Mouse (Mus musculus): Measurements from ENCODE around the gene Rtn4rl2. TPM values are rescaled to one million over a fixed set of nuclear protein-coding genes. Genes with fewer than 3 reads are reported as not detected.

The Rtn4rl2 gene
- 3.0 and 4.5 TPM in 2 replicates for polyA plus RNA-seq (2015; fragmentation: Nextera tagmentation; extraction: Ambion mirVana)

DNA sequence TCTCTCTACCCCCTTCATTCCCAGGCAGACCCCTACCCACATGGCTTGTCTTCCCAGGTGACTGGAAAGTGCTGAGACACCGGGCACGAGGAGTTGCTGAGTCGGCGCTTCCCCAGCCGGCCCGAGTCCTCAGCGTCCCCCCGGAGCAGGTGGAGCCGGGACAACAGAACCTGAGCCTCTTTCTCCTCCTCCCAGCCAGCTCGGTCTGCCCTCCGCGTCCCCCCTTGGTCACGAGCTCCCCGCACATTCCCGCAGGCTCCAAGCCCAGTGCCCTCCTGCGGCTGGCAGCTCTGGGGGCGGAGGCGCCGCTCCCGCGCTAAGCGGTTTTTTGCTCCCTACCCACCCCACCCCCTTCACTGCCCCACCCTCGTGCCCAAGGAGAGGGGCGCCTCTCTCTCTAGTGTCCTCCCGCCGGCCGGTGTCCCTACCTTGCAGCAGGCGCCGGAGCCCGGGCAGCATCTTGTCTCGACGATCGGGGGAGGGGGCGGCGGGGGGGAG lies at the start of gene Rtn4rl2:
Gene Rtn4rl2, minus strand, starts transcription at position 477 of the 498 bp plus-strand sequence.
- Histone ChIP-seq H3K9ac (ENCODE audit: low read depth, low read length) (peak within 1 kb of the TSS; percentile 67), H3K27ac (ENCODE audit: low read depth, low read length) (no peak within 1 kb of the TSS), H3K4me1 (ENCODE audit: control insufficient read depth, insufficient read depth, low read depth, low read length) (peaks cover 28% of the 10 kb centered on the region)

GRCm38 (mm10) chr2:84935065-84935464 lies 48.6 kb upstream of the Rtn4rl2 start:
- no peak overlapping the region for H3K4me3 ChIP-seq (ENCODE audit: low read length)
- no peak for ATAC-seq

More for the DNA sequence above, at the start of gene Rtn4rl2:
- H3K27me3 ChIP-seq (replicated peaks; ENCODE audit: control insufficient read depth, insufficient read depth, low read length) = peaks cover 50% of the 10 kb centered on the region
- peak within 1 kb of the TSS; percentile 100 for H3K4me2 ChIP-seq (ENCODE audit: low read length)
- H3K36me3 ChIP-seq (ENCODE audit: control insufficient read depth, insufficient read depth, low read length) = no peaks in the 10 kb centered on the region
- H3K4me3 ChIP-seq (ENCODE audit: low read length) = peak within 1 kb of the TSS; percentile 68
- under 1% methylated on average over 33 of the region's 35 CpGs for WGBS
- H3K9me3 ChIP-seq (ENCODE audit: control insufficient read depth, low read length) = no peaks in the 10 kb centered on the region
- peak; percentile 10 for ATAC-seq

GRCm38 (mm10) chr2:84934649-84935007 lies 48.1 kb upstream of the Rtn4rl2 start:
- 42% methylated on average over 4 of the region's 4 CpGs for WGBS
- Histone ChIP-seq H3K4me2 (ENCODE audit: low read length) (no peak overlapping the region), H3K27me3 (replicated peaks; ENCODE audit: control insufficient read depth, insufficient read depth, low read length) (no peaks in the 10 kb centered on the region), H3K36me3 (ENCODE audit: control insufficient read depth, insufficient read depth, low read length) (no peaks in the 10 kb centered on the region), H3K9me3 (ENCODE audit: control insufficient read depth, low read length) (no peaks in the 10 kb centered on the region), H3K27ac (ENCODE audit: low read depth, low read length) (no peak overlapping the region), H3K4me1 (ENCODE audit: control insufficient read depth, insufficient read depth, low read depth, low read length) (no peaks in the 10 kb centered on the region), H3K9ac (ENCODE audit: low read depth, low read length) (no peak overlapping the region), H3K4me3 (ENCODE audit: low read length) (no peak overlapping the region)
- peak; percentile 10; the same call in 1 of the 2 replicates for ATAC-seq

More at GRCm38 (mm10) chr2:84935065-84935464, 48.6 kb upstream of the Rtn4rl2 start:
- no peak overlapping the region for H3K4me2 ChIP-seq (ENCODE audit: low read length)
- no peaks in the 10 kb centered on the region for H3K9me3 ChIP-seq (ENCODE audit: control insufficient read depth, low read length)
- no peaks in the 10 kb centered on the region for H3K4me1 ChIP-seq (ENCODE audit: control insufficient read depth, insufficient read depth, low read depth, low read length)
- H3K9ac ChIP-seq (ENCODE audit: low read depth, low read length) = no peak overlapping the region
- no peaks in the 10 kb centered on the region for H3K27me3 ChIP-seq (replicated peaks; ENCODE audit: control insufficient read depth, insufficient read depth, low read length)
- 60% methylated on average over 5 of the region's 5 CpGs for WGBS
- H3K27ac ChIP-seq (ENCODE audit: low read depth, low read length) = no peak overlapping the region
- H3K36me3 ChIP-seq (ENCODE audit: control insufficient read depth, insufficient read depth, low read length) = no peaks in the 10 kb centered on the region

DNA sequence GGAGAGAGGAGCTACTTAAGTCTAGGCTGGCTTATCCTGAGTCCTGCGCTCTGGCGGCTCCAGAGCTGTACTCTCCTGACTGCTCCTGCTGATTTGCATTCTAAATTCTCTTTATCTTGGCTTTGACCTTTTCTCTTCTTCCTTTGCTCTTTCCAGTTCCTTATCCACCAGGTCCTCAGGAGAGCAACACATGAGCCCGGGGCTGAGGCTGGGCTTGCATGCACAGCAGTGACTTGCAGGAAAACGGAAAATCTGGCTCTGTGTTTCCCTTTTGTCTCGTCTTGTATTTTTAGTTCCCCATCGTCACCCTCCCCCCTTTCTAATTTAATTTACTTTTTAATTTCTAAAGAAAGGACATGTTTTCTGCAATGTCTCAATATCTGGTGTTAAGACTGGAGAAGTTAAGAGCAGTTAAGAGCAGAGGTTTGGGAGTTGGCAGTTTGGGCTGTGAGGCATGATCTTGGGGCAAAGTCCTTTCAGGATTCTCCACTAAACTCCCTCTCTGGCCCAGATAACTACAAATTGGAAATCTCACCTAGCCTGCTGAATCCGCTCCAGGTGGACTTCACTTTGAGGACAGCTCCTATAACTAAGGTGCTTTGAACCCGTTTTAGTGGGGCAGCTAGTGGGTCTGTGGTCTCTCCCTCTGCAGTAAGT lies 47.6 kb upstream of the Rtn4rl2 start:
- H3K4me2 ChIP-seq (ENCODE audit: low read length) = no peak overlapping the region
- no peak overlapping the region for H3K27ac ChIP-seq (ENCODE audit: low read depth, low read length)
- ATAC-seq = no peak
- H3K9ac ChIP-seq (ENCODE audit: low read depth, low read length) = no peak overlapping the region
- WGBS = 77% methylated on average over 8 of the region's 8 CpGs
- no peaks in the 10 kb centered on the region for H3K36me3 ChIP-seq (ENCODE audit: control insufficient read depth, insufficient read depth, low read length)
- no peaks in the 10 kb centered on the region for H3K4me1 ChIP-seq (ENCODE audit: control insufficient read depth, insufficient read depth, low read depth, low read length)
- no peaks in the 10 kb centered on the region for H3K9me3 ChIP-seq (ENCODE audit: control insufficient read depth, low read length)
- no peaks in the 10 kb centered on the region for H3K27me3 ChIP-seq (replicated peaks; ENCODE audit: control insufficient read depth, insufficient read depth, low read length)
- H3K4me3 ChIP-seq (ENCODE audit: low read length) = no peak overlapping the region

DNA sequence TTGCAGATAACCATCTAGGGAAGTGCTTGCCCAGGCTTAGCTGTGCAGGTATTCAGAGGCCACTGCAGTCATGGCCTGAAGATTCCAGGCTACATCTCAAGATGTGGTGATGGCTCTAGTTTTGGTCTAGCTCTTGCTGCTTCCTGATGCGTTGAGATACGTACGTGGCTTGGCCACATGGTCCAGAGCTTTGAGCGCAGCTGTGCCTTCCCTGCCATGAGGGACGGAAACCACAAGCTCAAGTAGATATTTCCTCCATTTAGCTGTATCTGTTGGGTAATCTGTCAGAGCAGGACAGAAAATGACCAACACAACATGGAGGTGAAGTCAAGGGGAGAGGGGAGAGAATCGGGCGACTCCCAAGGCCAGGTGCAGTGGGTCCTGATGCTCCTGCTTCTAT lies 43.7 kb upstream of the Rtn4rl2 start:
- 91% methylated on average over 7 of the region's 7 CpGs for WGBS
- Histone ChIP-seq H3K27me3 (replicated peaks; ENCODE audit: control insufficient read depth, insufficient read depth, low read length) (no peaks in the 10 kb centered on the region), H3K27ac (ENCODE audit: low read depth, low read length) (no peak overlapping the region), H3K4me1 (ENCODE audit: control insufficient read depth, insufficient read depth, low read depth, low read length) (no peaks in the 10 kb centered on the region), H3K4me2 (ENCODE audit: low read length) (no peak overlapping the region), H3K9ac (ENCODE audit: low read depth, low read length) (no peak overlapping the region), H3K4me3 (ENCODE audit: low read length) (no peak overlapping the region), H3K9me3 (ENCODE audit: control insufficient read depth, low read length) (no peaks in the 10 kb centered on the region), H3K36me3 (ENCODE audit: control insufficient read depth, insufficient read depth, low read length) (no peaks in the 10 kb centered on the region)
- ATAC-seq = no peak

GRCm38 (mm10) chr2:84919601-84920108 lies 33.1 kb upstream of the Rtn4rl2 start:
- Histone ChIP-seq H3K4me3 (ENCODE audit: low read length) (no peak overlapping the region), H3K4me1 (ENCODE audit: control insufficient read depth, insufficient read depth, low read depth, low read length) (no peaks in the 10 kb centered on the region), H3K9ac (ENCODE audit: low read depth, low read length) (no peak overlapping the region), H3K4me2 (ENCODE audit: low read length) (no peak overlapping the region), H3K27ac (ENCODE audit: low read depth, low read length) (no peak overlapping the region), H3K9me3 (ENCODE audit: control insufficient read depth, low read length) (peaks cover 3% of the 10 kb centered on the region; the same call in 1 of the 2 replicates), H3K36me3 (ENCODE audit: control insufficient read depth, insufficient read depth, low read length) (no peaks in the 10 kb centered on the region), H3K27me3 (replicated peaks; ENCODE audit: control insufficient read depth, insufficient read depth, low read length) (no peaks in the 10 kb centered on the region)
- 89% methylated on average over 10 of the region's 10 CpGs for WGBS
- no peak for ATAC-seq

DNA sequence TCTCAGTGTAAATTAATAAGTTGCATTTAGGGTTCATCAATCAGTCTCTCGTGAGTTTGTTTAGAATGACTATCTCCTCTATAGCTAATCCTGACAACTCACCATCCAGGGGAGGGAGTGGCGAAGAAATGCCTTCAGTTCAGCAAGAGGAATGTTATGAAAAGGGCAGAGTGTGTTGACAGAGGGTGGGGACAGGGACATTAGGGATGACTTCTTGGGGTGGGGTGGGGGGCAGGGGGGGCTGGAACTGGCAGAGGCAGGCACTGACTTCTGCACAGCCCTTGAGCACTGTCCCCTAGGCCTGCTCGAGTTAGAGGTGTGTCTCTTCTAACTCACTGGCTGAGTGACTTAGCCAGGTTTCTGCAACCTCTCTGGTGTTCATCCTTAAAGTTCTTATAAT lies 31.7 kb upstream of the Rtn4rl2 start:
- Histone ChIP-seq H3K9me3 (ENCODE audit: control insufficient read depth, low read length) (peaks cover 3% of the 10 kb centered on the region; the same call in 1 of the 2 replicates), H3K4me3 (ENCODE audit: low read length) (no peak overlapping the region), H3K4me1 (ENCODE audit: control insufficient read depth, insufficient read depth, low read depth, low read length) (no peaks in the 10 kb centered on the region), H3K36me3 (ENCODE audit: control insufficient read depth, insufficient read depth, low read length) (no peaks in the 10 kb centered on the region), H3K9ac (ENCODE audit: low read depth, low read length) (no peak overlapping the region), H3K4me2 (ENCODE audit: low read length) (no peak overlapping the region), H3K27ac (ENCODE audit: low read depth, low read length) (no peak overlapping the region), H3K27me3 (replicated peaks; ENCODE audit: control insufficient read depth, insufficient read depth, low read length) (no peaks in the 10 kb centered on the region)
- WGBS = 60% methylated on average over 3 of the region's 3 CpGs
- no peak for ATAC-seq

DNA sequence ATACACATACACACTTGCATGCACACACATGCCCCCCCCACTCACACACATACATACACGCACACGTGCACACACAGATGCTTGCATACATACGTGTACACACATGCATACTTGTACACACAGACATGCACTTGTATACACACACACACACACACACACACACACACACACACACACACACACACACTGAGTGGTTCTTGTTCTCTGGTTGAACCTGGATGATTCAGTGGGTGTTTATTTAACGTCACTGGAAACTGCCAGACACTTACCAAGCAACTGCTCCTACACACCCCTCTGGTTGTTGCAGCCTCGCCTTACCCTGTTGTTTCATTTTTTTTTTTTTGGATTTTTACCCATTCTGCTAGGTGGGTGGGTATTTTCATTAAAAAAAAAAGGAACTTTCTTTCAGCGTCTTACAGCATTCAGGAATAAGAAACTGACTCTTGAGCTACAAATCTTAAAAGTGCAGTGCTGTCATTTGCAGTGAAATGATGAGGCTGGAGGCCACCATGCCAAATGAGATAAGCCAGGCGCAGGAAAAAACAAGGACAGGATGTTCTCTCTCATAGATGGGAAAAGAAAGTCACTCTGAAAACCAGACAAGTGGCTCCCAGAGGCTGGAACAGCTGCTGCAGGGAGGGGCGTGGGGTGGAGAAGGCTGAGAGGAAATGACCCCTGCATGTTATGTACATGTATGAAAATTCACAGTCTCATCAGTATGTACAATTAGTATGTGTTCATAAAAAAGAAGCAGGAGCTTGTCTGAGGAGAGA lies 30.2 kb upstream of the Rtn4rl2 start:
- 86% methylated on average over 8 of the region's 8 CpGs for WGBS
- H3K4me2 ChIP-seq (ENCODE audit: low read length) = no peak overlapping the region
- no peaks in the 10 kb centered on the region for H3K36me3 ChIP-seq (ENCODE audit: control insufficient read depth, insufficient read depth, low read length)
- no peak overlapping the region for H3K4me3 ChIP-seq (ENCODE audit: low read length)
- no peak overlapping the region for H3K9ac ChIP-seq (ENCODE audit: low read depth, low read length)
- ATAC-seq = no peak; the same call in 1 of the 2 replicates
- no peaks in the 10 kb centered on the region for H3K9me3 ChIP-seq (ENCODE audit: control insufficient read depth, low read length)
- no peak overlapping the region for H3K27ac ChIP-seq (ENCODE audit: low read depth, low read length)
- no peaks in the 10 kb centered on the region for H3K4me1 ChIP-seq (ENCODE audit: control insufficient read depth, insufficient read depth, low read depth, low read length)
- no peaks in the 10 kb centered on the region for H3K27me3 ChIP-seq (replicated peaks; ENCODE audit: control insufficient read depth, insufficient read depth, low read length)

DNA sequence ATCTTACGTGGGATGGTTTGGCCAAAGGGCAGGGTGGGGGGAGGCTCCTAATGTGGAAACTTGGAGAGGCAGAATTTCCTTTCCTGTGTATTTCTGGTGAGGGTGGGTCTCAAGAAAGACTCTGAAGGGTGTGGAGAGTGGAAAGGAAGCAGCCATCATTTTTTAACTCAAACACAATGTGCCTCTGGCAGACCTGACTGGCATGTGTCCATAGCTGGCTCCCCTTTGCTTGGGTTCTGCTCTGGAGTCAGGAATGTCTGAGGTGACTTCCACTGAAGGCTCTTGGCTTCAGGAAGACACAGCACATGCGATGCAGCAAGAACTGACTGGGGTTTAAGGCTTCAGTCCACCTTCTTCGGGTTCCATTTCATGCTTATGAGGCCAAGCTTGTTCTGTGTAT lies 28.8 kb upstream of the Rtn4rl2 start:
- ATAC-seq = no peak
- Histone ChIP-seq H3K27ac (ENCODE audit: low read depth, low read length) (no peak overlapping the region), H3K4me2 (ENCODE audit: low read length) (no peak overlapping the region)

More for the DNA sequence above, 28.8 kb upstream of the Rtn4rl2 start:
- Histone ChIP-seq H3K9ac (ENCODE audit: low read depth, low read length) (no peak overlapping the region), H3K36me3 (ENCODE audit: control insufficient read depth, insufficient read depth, low read length) (no peaks in the 10 kb centered on the region), H3K4me3 (ENCODE audit: low read length) (no peak overlapping the region), H3K27me3 (replicated peaks; ENCODE audit: control insufficient read depth, insufficient read depth, low read length) (no peaks in the 10 kb centered on the region), H3K4me1 (ENCODE audit: control insufficient read depth, insufficient read depth, low read depth, low read length) (no peaks in the 10 kb centered on the region), H3K9me3 (ENCODE audit: control insufficient read depth, low read length) (no peaks in the 10 kb centered on the region)
- 91% methylated on average over 3 of the region's 3 CpGs for WGBS

Measured in hindbrain, embryonic 16.5 days (tissue).